Mouse (Mus musculus): Measurements from ENCODE around the gene Glrx. TPM values are rescaled to one million over a fixed set of nuclear protein-coding genes. Genes with fewer than 3 reads are reported as not detected.

The Glrx gene
- polyA plus RNA-seq (2014; fragmentation: Nextera tagmentation; extraction: Ambion mirVana), result 37.3 and 37.7 TPM in 2 replicates

GRCm38 (mm10) chr13:75839719-75840481 lies at the start of gene Glrx:
Gene Glrx, plus strand, starts transcription at chr13:75839868.
- no peaks in the 10 kb centered on the region for H3K9me3 ChIP-seq (replicated peaks; ENCODE audit: control insufficient read depth, low read length)
- peak within 1 kb of the TSS; percentile 62 for H3K9ac ChIP-seq (ENCODE audit: low read length)
- peaks cover 12% of the 10 kb centered on the region; the same call in 1 of the 2 replicates for H3K4me1 ChIP-seq (ENCODE audit: control insufficient read depth, insufficient read depth, low read length)
- peak within 1 kb of the TSS; percentile 44 for H3K27ac ChIP-seq (ENCODE audit: low read depth, low read length)
- H3K4me3 ChIP-seq (ENCODE audit: low read depth, low read length), result peak within 1 kb of the TSS; percentile 36
- ATAC-seq (peak; percentile 91), DNase-seq (ENCODE audit: low spot score) (peak; percentile 88)
- 1% methylated on average over 12 of the region's 12 CpGs for WGBS
- H3K4me2 ChIP-seq (ENCODE audit: low read length), result peak within 1 kb of the TSS; percentile 62
- H3K27me3 ChIP-seq (replicated peaks; ENCODE audit: control insufficient read depth, insufficient read depth, low read length), result no peaks in the 10 kb centered on the region
- no peaks in the 10 kb centered on the region for H3K36me3 ChIP-seq (ENCODE audit: control insufficient read depth, insufficient read depth, low read length)

GRCm38 (mm10) chr13:75790550-75791205 lies 49.0 kb upstream of the Glrx start:
- no peaks in the 10 kb centered on the region for H3K4me1 ChIP-seq (ENCODE audit: control insufficient read depth, insufficient read depth, low read length)
- H3K36me3 ChIP-seq (ENCODE audit: control insufficient read depth, insufficient read depth, low read length), result no peaks in the 10 kb centered on the region
- DNase-seq (ENCODE audit: low spot score), result no peak
- no peak overlapping the region for H3K9ac ChIP-seq (ENCODE audit: low read length)
- ATAC-seq, result no peak
- H3K9me3 ChIP-seq (replicated peaks; ENCODE audit: control insufficient read depth, low read length), result no peaks in the 10 kb centered on the region
- no peak overlapping the region for H3K4me3 ChIP-seq (ENCODE audit: low read depth, low read length)
- no peak overlapping the region for H3K4me2 ChIP-seq (ENCODE audit: low read length)
- H3K27ac ChIP-seq (ENCODE audit: low read depth, low read length), result no peak overlapping the region
- no peaks in the 10 kb centered on the region for H3K27me3 ChIP-seq (replicated peaks; ENCODE audit: control insufficient read depth, insufficient read depth, low read length)
- 69% methylated on average over 1 of the region's 1 CpGs for WGBS

- Histone ChIP-seq H3K9ac (ENCODE audit: low read length) (no peak overlapping the region), H3K4me1 (ENCODE audit: control insufficient read depth, insufficient read depth, low read length) (no peaks in the 10 kb centered on the region), H3K27me3 (replicated peaks; ENCODE audit: control insufficient read depth, insufficient read depth, low read length) (no peaks in the 10 kb centered on the region), H3K4me2 (ENCODE audit: low read length) (no peak overlapping the region), H3K9me3 (replicated peaks; ENCODE audit: control insufficient read depth, low read length) (no peaks in the 10 kb centered on the region), H3K4me3 (ENCODE audit: low read depth, low read length) (no peak overlapping the region), H3K36me3 (ENCODE audit: control insufficient read depth, insufficient read depth, low read length) (no peaks in the 10 kb centered on the region), H3K27ac (ENCODE audit: low read depth, low read length) (no peak overlapping the region)
- 60% methylated on average over 6 of the region's 6 CpGs for WGBS
- DNase-seq (ENCODE audit: low spot score), result no peak
- no peak for ATAC-seq
Measured at GRCm38 (mm10) chr13:75793863-75794629, 45.6 kb upstream of the Glrx start.

GRCm38 (mm10) chr13:75797369-75798141 lies 42.1 kb upstream of the Glrx start:
- peak; percentile 84 for DNase-seq (ENCODE audit: low spot score)

GRCm38 (mm10) chr13:75798413-75799302 lies 41.0 kb upstream of the Glrx start:
- Histone ChIP-seq H3K36me3 (ENCODE audit: control insufficient read depth, insufficient read depth, low read length) (no peaks in the 10 kb centered on the region), H3K4me3 (ENCODE audit: low read depth, low read length) (no peak overlapping the region), H3K27ac (ENCODE audit: low read depth, low read length) (no peak overlapping the region), H3K9me3 (replicated peaks; ENCODE audit: control insufficient read depth, low read length) (no peaks in the 10 kb centered on the region), H3K27me3 (replicated peaks; ENCODE audit: control insufficient read depth, insufficient read depth, low read length) (no peaks in the 10 kb centered on the region), H3K9ac (ENCODE audit: low read length) (no peak overlapping the region), H3K4me1 (ENCODE audit: control insufficient read depth, insufficient read depth, low read length) (no peaks in the 10 kb centered on the region), H3K4me2 (ENCODE audit: low read length) (no peak overlapping the region)
- no peak for DNase-seq (ENCODE audit: low spot score)
- 83% methylated on average over 7 of the region's 7 CpGs for WGBS
- no peak for ATAC-seq

More at GRCm38 (mm10) chr13:75797369-75798141, 42.1 kb upstream of the Glrx start:
- ATAC-seq, result peak; percentile 98
- Histone ChIP-seq H3K4me2 (ENCODE audit: low read length) (peak overlapping the region; percentile 48), H3K27ac (ENCODE audit: low read depth, low read length) (no peak overlapping the region), H3K4me1 (ENCODE audit: control insufficient read depth, insufficient read depth, low read length) (no peaks in the 10 kb centered on the region), H3K4me3 (ENCODE audit: low read depth, low read length) (no peak overlapping the region), H3K27me3 (replicated peaks; ENCODE audit: control insufficient read depth, insufficient read depth, low read length) (no peaks in the 10 kb centered on the region), H3K9ac (ENCODE audit: low read length) (peak overlapping the region; percentile 45; the same call in 1 of the 2 replicates), H3K36me3 (ENCODE audit: control insufficient read depth, insufficient read depth, low read length) (no peaks in the 10 kb centered on the region), H3K9me3 (replicated peaks; ENCODE audit: control insufficient read depth, low read length) (no peaks in the 10 kb centered on the region)
- 38% methylated on average over 18 of the region's 18 CpGs for WGBS

GRCm38 (mm10) chr13:75799421-75799820 lies 40.2 kb upstream of the Glrx start:
- no peak overlapping the region for H3K4me2 ChIP-seq (ENCODE audit: low read length)
- H3K36me3 ChIP-seq (ENCODE audit: control insufficient read depth, insufficient read depth, low read length), result no peaks in the 10 kb centered on the region
- ATAC-seq, result no peak
- H3K9ac ChIP-seq (ENCODE audit: low read length), result no peak overlapping the region
- no peaks in the 10 kb centered on the region for H3K4me1 ChIP-seq (ENCODE audit: control insufficient read depth, insufficient read depth, low read length)
- H3K4me3 ChIP-seq (ENCODE audit: low read depth, low read length), result no peak overlapping the region
- no peaks in the 10 kb centered on the region for H3K27me3 ChIP-seq (replicated peaks; ENCODE audit: control insufficient read depth, insufficient read depth, low read length)
- DNase-seq (ENCODE audit: low spot score), result no peak
- H3K9me3 ChIP-seq (replicated peaks; ENCODE audit: control insufficient read depth, low read length), result no peaks in the 10 kb centered on the region
- no peak overlapping the region for H3K27ac ChIP-seq (ENCODE audit: low read depth, low read length)
- 80% methylated on average over 3 of the region's 3 CpGs for WGBS

- DNase-seq (ENCODE audit: low spot score) (no peak), ATAC-seq (no peak)
- H3K9ac ChIP-seq (ENCODE audit: low read length), result no peak overlapping the region
- no peaks in the 10 kb centered on the region for H3K9me3 ChIP-seq (replicated peaks; ENCODE audit: control insufficient read depth, low read length)
- H3K4me2 ChIP-seq (ENCODE audit: low read length), result no peak overlapping the region
- H3K27ac ChIP-seq (ENCODE audit: low read depth, low read length), result no peak overlapping the region
- no peaks in the 10 kb centered on the region for H3K27me3 ChIP-seq (replicated peaks; ENCODE audit: control insufficient read depth, insufficient read depth, low read length)
- H3K36me3 ChIP-seq (ENCODE audit: control insufficient read depth, insufficient read depth, low read length), result no peaks in the 10 kb centered on the region
- no peaks in the 10 kb centered on the region for H3K4me1 ChIP-seq (ENCODE audit: control insufficient read depth, insufficient read depth, low read length)
- 60% methylated on average over 1 of the region's 1 CpGs for WGBS
- H3K4me3 ChIP-seq (ENCODE audit: low read depth, low read length), result no peak overlapping the region
Measured at GRCm38 (mm10) chr13:75807969-75808368, 31.7 kb upstream of the Glrx start.

GRCm38 (mm10) chr13:75809957-75810356 lies 29.7 kb upstream of the Glrx start:
- 97% methylated on average over 1 of the region's 1 CpGs for WGBS
- Histone ChIP-seq H3K4me1 (ENCODE audit: control insufficient read depth, insufficient read depth, low read length) (no peaks in the 10 kb centered on the region), H3K27ac (ENCODE audit: low read depth, low read length) (no peak overlapping the region), H3K4me2 (ENCODE audit: low read length) (no peak overlapping the region), H3K27me3 (replicated peaks; ENCODE audit: control insufficient read depth, insufficient read depth, low read length) (no peaks in the 10 kb centered on the region), H3K9me3 (replicated peaks; ENCODE audit: control insufficient read depth, low read length) (no peaks in the 10 kb centered on the region), H3K9ac (ENCODE audit: low read length) (no peak overlapping the region), H3K36me3 (ENCODE audit: control insufficient read depth, insufficient read depth, low read length) (no peaks in the 10 kb centered on the region), H3K4me3 (ENCODE audit: low read depth, low read length) (no peak overlapping the region)
- DNase-seq (ENCODE audit: low spot score) (no peak), ATAC-seq (no peak)
